Mouse (Mus musculus): Measurements from ENCODE around the gene Uhrf1bp1. TPM values are rescaled to one million over a fixed set of nuclear protein-coding genes. Genes with fewer than 3 reads are reported as not detected.
A peak's percentile ranks its signal among the peaks of the same experiment; 100 is the strongest.

The Uhrf1bp1 gene
- polyA plus RNA-seq, 1 experiment from 2014 or later: 2.4 TPM

DNA sequence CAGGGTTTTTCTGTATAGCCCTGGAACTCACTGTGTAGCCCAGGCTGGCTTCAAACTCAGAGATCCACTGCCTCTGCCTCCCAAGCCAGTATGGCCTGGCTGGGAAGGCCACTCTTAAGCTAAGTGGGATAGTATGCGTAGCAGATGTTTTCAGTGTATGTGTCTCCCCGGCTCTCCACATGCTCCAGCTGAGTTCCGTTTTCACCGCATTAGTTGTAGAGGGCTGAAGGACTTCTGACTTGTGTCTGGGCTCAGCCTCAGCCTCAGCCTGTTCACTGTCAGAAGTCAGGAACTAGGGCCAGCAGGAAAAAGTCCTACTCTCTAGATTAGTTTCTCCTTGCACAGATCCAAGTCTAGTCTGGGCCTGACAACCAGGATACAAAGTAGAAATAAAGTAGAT, 60.1 kb downstream of the Uhrf1bp1 start:
- 77% methylated on average over 4 of the region's 4 CpGs for WGBS (ENCODE audit: insufficient replicate concordance)
- no peak overlapping the region for H3K9ac ChIP-seq (ENCODE audit: low read depth, low read length)

DNA sequence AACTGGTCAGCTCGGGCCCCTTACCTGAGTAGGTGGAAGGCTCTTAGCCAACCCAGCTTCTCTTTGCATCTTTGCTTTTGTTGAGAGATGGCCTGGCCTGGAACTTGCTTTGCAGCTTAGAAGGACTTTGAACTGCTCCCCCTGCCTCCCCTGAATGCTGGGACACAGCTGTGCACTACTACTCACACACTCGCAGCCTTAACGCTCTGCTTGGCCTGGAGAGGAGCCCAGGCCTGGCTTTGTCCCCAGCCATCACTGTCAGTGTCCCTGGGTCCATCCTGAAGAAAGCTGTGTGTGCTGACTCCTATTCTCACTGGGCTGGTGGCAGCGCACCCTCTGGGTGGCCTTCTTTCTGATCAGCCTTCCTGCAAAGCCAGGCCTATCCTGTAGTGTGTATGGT, 64.4 kb downstream of the Uhrf1bp1 start:
- WGBS (ENCODE audit: insufficient replicate concordance): 59% methylated on average over 4 of the region's 4 CpGs
- no peak for ATAC-seq (ENCODE audit: low read depth)
- Histone ChIP-seq H3K9me3 (replicated peaks; ENCODE audit: control insufficient read depth, low read length) (no peaks in the 10 kb centered on the region), H3K9ac (ENCODE audit: low read depth, low read length) (no peak overlapping the region), H3K27ac (ENCODE audit: low read length) (no peak overlapping the region), H3K4me2 (ENCODE audit: low read depth, low read length) (no peak overlapping the region), H3K36me3 (ENCODE audit: control insufficient read depth, insufficient read depth) (no peaks in the 10 kb centered on the region), H3K27me3 (ENCODE audit: control insufficient read depth, insufficient read depth, low read depth, low read length) (no peaks in the 10 kb centered on the region), H3K4me3 (ENCODE audit: low read depth, low read length) (no peak overlapping the region), H3K4me1 (ENCODE audit: control insufficient read depth, low read depth, low read length) (peaks cover 3% of the 10 kb centered on the region)

More for the DNA sequence above, 60.1 kb downstream of the Uhrf1bp1 start:
- H3K4me3 ChIP-seq (ENCODE audit: low read depth, low read length): no peak overlapping the region
- H3K27ac ChIP-seq (ENCODE audit: low read length): no peak overlapping the region
- ATAC-seq (ENCODE audit: low read depth): no peak
- H3K36me3 ChIP-seq (ENCODE audit: control insufficient read depth, insufficient read depth): no peaks in the 10 kb centered on the region
- no peaks in the 10 kb centered on the region; the same call in 1 of the 2 replicates for H3K4me1 ChIP-seq (ENCODE audit: control insufficient read depth, low read depth, low read length)
- no peaks in the 10 kb centered on the region for H3K9me3 ChIP-seq (replicated peaks; ENCODE audit: control insufficient read depth, low read length)
- H3K27me3 ChIP-seq (ENCODE audit: control insufficient read depth, insufficient read depth, low read depth, low read length): no peaks in the 10 kb centered on the region
- no peak overlapping the region for H3K4me2 ChIP-seq (ENCODE audit: low read depth, low read length)

DNA sequence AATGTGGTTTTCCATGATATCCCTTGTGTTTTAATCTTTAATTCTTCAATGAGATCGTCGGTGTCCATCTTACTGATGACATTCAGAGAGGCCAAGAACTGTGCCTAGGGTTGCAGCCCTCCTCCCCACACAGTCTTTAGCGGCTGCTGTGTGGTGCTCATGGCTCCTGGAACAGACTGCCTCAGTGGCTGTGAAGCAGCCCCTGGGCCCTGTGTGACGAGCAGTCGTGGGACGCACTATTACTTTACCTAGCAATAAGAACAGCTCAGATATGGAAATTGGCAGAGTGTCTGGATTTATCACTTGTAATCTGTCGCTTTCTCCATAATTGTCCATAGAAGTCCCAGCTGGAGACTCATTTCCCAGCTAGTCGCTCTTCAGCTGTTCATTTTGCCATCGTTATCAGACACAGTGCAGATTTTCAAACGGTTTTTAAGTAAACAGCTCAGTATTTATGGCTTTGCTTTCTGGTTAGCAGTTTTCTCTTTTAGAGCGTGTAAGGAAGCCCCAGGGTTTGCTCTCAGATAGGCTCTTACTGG, 66.0 kb downstream of the Uhrf1bp1 start:
- no peak overlapping the region for H3K27ac ChIP-seq (ENCODE audit: low read length)
- no peak overlapping the region for H3K9ac ChIP-seq (ENCODE audit: low read depth, low read length)
- no peaks in the 10 kb centered on the region for H3K9me3 ChIP-seq (replicated peaks; ENCODE audit: control insufficient read depth, low read length)
- no peaks in the 10 kb centered on the region for H3K36me3 ChIP-seq (ENCODE audit: control insufficient read depth, insufficient read depth)
- H3K4me3 ChIP-seq (ENCODE audit: low read depth, low read length): no peak overlapping the region
- no peak for ATAC-seq (ENCODE audit: low read depth)
- H3K27me3 ChIP-seq (ENCODE audit: control insufficient read depth, insufficient read depth, low read depth, low read length): no peaks in the 10 kb centered on the region
- H3K4me1 ChIP-seq (ENCODE audit: control insufficient read depth, low read depth, low read length): peaks cover 3% of the 10 kb centered on the region
- no peak overlapping the region for H3K4me2 ChIP-seq (ENCODE audit: low read depth, low read length)
- 71% methylated on average over 11 of the region's 11 CpGs for WGBS (ENCODE audit: insufficient replicate concordance)

DNA sequence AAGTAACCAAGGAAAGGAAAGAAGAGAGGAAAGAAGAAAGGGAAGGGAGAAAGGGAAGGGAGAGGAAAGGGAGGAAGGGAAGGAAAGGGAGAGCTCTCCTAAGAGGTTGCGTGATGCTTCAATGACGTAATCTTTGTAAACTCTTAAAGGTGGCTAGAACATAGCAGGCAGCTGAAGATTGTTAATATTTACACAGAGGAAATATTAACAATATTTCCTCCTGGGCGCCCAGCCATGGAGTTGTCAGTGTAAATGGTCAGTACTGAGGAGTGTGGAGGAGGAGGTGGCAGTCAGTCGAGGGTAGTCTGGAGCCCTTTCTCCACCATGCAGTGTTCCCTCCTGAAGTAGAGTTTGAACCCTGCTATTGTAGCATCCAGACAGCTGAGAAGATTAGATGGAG, 68.8 kb downstream of the Uhrf1bp1 start:
- no peaks in the 10 kb centered on the region for H3K27me3 ChIP-seq (ENCODE audit: control insufficient read depth, insufficient read depth, low read depth, low read length)
- WGBS (ENCODE audit: insufficient replicate concordance): 63% methylated on average over 4 of the region's 4 CpGs
- H3K9me3 ChIP-seq (replicated peaks; ENCODE audit: control insufficient read depth, low read length): no peaks in the 10 kb centered on the region
- H3K4me1 ChIP-seq (ENCODE audit: control insufficient read depth, low read depth, low read length): peaks cover 3% of the 10 kb centered on the region
- no peak for ATAC-seq (ENCODE audit: low read depth)
- no peak overlapping the region for H3K4me3 ChIP-seq (ENCODE audit: low read depth, low read length)
- H3K4me2 ChIP-seq (ENCODE audit: low read depth, low read length): no peak overlapping the region
- no peaks in the 10 kb centered on the region for H3K36me3 ChIP-seq (ENCODE audit: control insufficient read depth, insufficient read depth)
- no peak overlapping the region for H3K27ac ChIP-seq (ENCODE audit: low read length)
- no peak overlapping the region for H3K9ac ChIP-seq (ENCODE audit: low read depth, low read length)

DNA sequence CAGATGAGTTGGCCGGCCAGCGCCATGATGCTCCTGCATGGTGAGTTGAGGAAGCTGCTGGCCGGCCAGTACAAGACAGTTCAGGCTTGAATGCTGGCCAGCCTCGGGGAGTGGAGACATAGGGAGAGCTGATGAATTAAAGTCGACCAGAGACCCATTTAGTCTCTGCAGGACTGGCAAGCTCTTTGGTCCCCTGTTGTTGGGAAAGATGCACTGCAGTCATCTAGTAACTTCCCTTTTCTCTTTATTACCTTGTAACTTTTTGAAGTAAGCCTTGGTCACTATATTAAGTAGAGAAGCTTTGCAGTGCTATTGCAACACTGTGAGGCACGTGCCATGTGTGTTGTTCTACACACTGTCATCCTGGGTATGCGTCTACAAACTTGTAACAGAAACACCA, 69.3 kb downstream of the Uhrf1bp1 start:
- Histone ChIP-seq H3K4me1 (ENCODE audit: control insufficient read depth, low read depth, low read length) (peaks cover 3% of the 10 kb centered on the region), H3K9ac (ENCODE audit: low read depth, low read length) (no peak overlapping the region), H3K9me3 (replicated peaks; ENCODE audit: control insufficient read depth, low read length) (no peaks in the 10 kb centered on the region), H3K27ac (ENCODE audit: low read length) (no peak overlapping the region), H3K4me2 (ENCODE audit: low read depth, low read length) (no peak overlapping the region), H3K36me3 (ENCODE audit: control insufficient read depth, insufficient read depth) (no peaks in the 10 kb centered on the region), H3K27me3 (ENCODE audit: control insufficient read depth, insufficient read depth, low read depth, low read length) (no peaks in the 10 kb centered on the region), H3K4me3 (ENCODE audit: low read depth, low read length) (no peak overlapping the region)
- 55% methylated on average over 7 of the region's 7 CpGs for WGBS (ENCODE audit: insufficient replicate concordance)
- peak; percentile 32; the same call in 1 of the 2 replicates for ATAC-seq (ENCODE audit: low read depth)

DNA sequence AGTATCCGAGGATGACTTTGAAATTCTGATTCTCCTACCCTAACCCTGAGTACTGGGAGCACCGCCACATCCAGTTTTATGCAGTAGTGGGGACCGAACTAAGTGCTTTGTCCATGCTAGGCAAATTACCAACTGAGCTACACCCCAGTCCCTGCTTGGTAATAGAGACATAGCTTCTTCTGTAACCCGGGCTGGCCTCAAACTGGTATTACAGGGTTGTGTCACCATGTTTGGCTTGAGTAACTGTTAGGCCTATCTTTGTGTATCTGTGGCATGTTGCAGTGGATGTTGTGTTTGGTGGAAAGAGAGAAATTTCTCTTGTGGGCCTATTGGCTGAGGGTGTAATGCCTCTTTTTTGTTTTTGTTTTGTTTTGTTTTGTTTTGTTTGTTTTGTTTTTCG, 74.0 kb downstream of the Uhrf1bp1 start:
- no peak overlapping the region for H3K9ac ChIP-seq (ENCODE audit: low read depth, low read length)
- no peaks in the 10 kb centered on the region; the same call in 1 of the 2 replicates for H3K4me1 ChIP-seq (ENCODE audit: control insufficient read depth, low read depth, low read length)
- no peak overlapping the region for H3K4me2 ChIP-seq (ENCODE audit: low read depth, low read length)
- H3K36me3 ChIP-seq (ENCODE audit: control insufficient read depth, insufficient read depth): no peaks in the 10 kb centered on the region
- H3K4me3 ChIP-seq (ENCODE audit: low read depth, low read length): no peak overlapping the region
- no peaks in the 10 kb centered on the region for H3K27me3 ChIP-seq (ENCODE audit: control insufficient read depth, insufficient read depth, low read depth, low read length)
- H3K9me3 ChIP-seq (replicated peaks; ENCODE audit: control insufficient read depth, low read length): no peaks in the 10 kb centered on the region
- ATAC-seq (ENCODE audit: low read depth): no peak
- 68% methylated on average over 5 of the region's 5 CpGs for WGBS (ENCODE audit: insufficient replicate concordance)
- H3K27ac ChIP-seq (ENCODE audit: low read length): no peak overlapping the region

DNA sequence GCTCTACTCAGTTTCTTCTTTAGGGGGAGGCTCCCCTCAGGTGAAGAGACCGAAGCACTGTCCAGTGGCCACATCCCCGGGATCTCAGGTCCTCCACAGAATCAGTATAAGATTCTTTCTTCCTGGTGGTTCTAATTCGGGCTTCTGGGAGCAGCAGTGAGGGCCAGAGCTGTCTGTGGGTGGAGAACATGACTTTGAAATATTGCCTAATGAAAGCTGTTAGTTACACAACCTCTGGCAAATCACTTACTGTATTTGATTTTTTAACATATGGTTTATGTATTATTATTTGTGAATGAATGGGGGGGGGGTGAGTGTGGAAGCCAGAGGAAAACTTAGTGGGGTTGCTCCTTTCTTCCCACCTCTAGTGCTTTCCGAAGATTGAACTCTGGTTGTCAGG, 75.6 kb downstream of the Uhrf1bp1 start:
- Histone ChIP-seq H3K36me3 (ENCODE audit: control insufficient read depth, insufficient read depth) (no peaks in the 10 kb centered on the region), H3K4me1 (ENCODE audit: control insufficient read depth, low read depth, low read length) (no peaks in the 10 kb centered on the region), H3K4me3 (ENCODE audit: low read depth, low read length) (no peak overlapping the region), H3K27ac (ENCODE audit: low read length) (no peak overlapping the region), H3K27me3 (ENCODE audit: control insufficient read depth, insufficient read depth, low read depth, low read length) (no peaks in the 10 kb centered on the region), H3K9ac (ENCODE audit: low read depth, low read length) (no peak overlapping the region), H3K9me3 (replicated peaks; ENCODE audit: control insufficient read depth, low read length) (no peaks in the 10 kb centered on the region), H3K4me2 (ENCODE audit: low read depth, low read length) (no peak overlapping the region)
- ATAC-seq (ENCODE audit: low read depth): no peak
- 67% methylated on average over 4 of the region's 4 CpGs for WGBS (ENCODE audit: insufficient replicate concordance)

DNA sequence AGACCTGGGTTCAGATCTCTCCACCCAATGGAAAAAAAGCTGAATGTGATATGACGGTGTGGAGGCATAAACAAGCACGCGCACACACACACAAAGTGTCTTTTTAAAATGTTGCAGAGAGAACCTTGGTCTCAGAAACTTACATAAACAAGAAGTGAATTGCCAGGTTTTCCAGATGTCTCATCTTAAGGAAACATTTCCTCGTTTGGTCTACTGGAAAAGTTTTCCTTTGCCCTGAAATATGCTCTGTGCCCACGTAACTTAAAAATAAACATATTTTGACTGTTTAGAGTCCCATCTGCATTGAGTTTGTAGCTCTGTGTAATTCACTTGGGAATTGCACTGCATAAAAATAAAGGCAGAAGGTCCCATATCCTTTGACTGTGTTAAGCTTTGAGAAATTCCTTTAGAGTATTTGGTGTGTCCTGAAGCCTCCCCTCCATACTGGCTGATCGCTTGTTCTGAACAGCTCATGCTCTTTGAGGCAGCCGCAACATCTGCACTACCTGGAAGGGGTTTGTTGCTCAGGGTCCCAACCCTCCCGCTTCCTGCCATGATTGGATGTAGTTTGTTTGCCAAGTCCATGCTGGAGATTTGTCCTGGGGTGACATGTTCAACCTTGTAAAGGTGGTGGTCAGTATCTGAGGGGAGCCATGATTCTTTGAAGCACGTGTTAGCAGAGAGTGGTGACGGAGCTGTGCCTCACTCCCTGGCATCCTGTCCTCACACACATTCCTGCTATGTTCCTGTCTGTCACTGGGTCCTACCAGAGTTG, 78.1 kb downstream of the Uhrf1bp1 start:
- Histone ChIP-seq H3K36me3 (ENCODE audit: control insufficient read depth, insufficient read depth) (no peaks in the 10 kb centered on the region), H3K27me3 (ENCODE audit: control insufficient read depth, insufficient read depth, low read depth, low read length) (no peaks in the 10 kb centered on the region), H3K27ac (ENCODE audit: low read length) (no peak overlapping the region), H3K9ac (ENCODE audit: low read depth, low read length) (no peak overlapping the region), H3K4me3 (ENCODE audit: low read depth, low read length) (no peak overlapping the region), H3K9me3 (replicated peaks; ENCODE audit: control insufficient read depth, low read length) (no peaks in the 10 kb centered on the region), H3K4me2 (ENCODE audit: low read depth, low read length) (no peak overlapping the region), H3K4me1 (ENCODE audit: control insufficient read depth, low read depth, low read length) (peaks cover 3% of the 10 kb centered on the region)
- WGBS (ENCODE audit: insufficient replicate concordance): 80% methylated on average over 10 of the region's 10 CpGs
- no peak for ATAC-seq (ENCODE audit: low read depth)

DNA sequence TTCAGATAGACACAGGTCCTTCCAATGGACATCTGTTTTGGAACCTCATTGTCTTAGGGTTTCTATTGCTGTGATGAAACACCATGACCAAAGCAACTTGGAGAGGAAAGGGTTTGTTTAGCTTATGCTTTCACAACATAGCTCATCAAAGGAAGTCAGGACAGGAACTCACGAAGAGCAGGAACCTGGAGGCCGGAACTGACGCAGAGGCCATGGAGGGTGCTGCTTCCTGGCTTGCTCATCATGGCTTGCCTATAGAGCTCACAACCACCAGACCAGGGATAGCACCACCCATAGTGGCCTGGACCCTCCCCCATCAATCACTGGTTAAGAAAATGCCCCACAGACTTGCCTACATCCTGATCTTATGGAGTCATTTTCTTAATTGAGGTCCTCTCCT, 78.8 kb downstream of the Uhrf1bp1 start:
- Histone ChIP-seq H3K27ac (ENCODE audit: low read length) (no peak overlapping the region), H3K9me3 (replicated peaks; ENCODE audit: control insufficient read depth, low read length) (no peaks in the 10 kb centered on the region), H3K4me3 (ENCODE audit: low read depth, low read length) (no peak overlapping the region), H3K9ac (ENCODE audit: low read depth, low read length) (no peak overlapping the region), H3K4me2 (ENCODE audit: low read depth, low read length) (no peak overlapping the region), H3K36me3 (ENCODE audit: control insufficient read depth, insufficient read depth) (no peaks in the 10 kb centered on the region), H3K27me3 (ENCODE audit: control insufficient read depth, insufficient read depth, low read depth, low read length) (no peaks in the 10 kb centered on the region), H3K4me1 (ENCODE audit: control insufficient read depth, low read depth, low read length) (peaks cover 3% of the 10 kb centered on the region)
- 52% methylated on average over 3 of the region's 3 CpGs for WGBS (ENCODE audit: insufficient replicate concordance)
- ATAC-seq (ENCODE audit: low read depth): no peak

All from liver, embryonic 16.5 days (tissue).